Mouse (Mus musculus) midbrain, embryonic 14.5 days (tissue): ENCODE measurements at regions not wholly inside any gene's neighbourhood (a gene's known extent, or its start where the extent isn't known, plus 50 kb on each side); places are given as distances from the start of the nearest gene placed in this dataset.

ENCODE experiments used
- ATAC-seq: fragments of 200-750 bp; cut with Nextera tagmentation; 2 replicates; pipeline ENCODE4 v1.8.0; 2017; ENCODE audit warnings: moderate number of reproducible peaks, moderate library complexity; ENCODE audit not compliant: low FRiP score, low TSS enrichment
- DNase-seq: peaks from one replicate; pipeline ENCODE4 v3.0.0-alpha.2; 2015
- H3K27ac ChIP-seq: fragments of 300-500 bp; sonication (generic); replicated peaks from 2 replicates; pipeline ENCODE4 v1.5.1; 2014; ENCODE audit warnings: mild to moderate bottlenecking, low read depth, low read length, moderate library complexity
- H3K27me3 ChIP-seq: fragments of 300-500 bp; sonication (generic); 2 replicates; pipeline ENCODE4 v1.6.1; 2014; ENCODE audit warnings: low read length, control low read depth, mixed read lengths; ENCODE audit not compliant: control insufficient read depth, insufficient read depth
- H3K36me3 ChIP-seq: fragments of 300-500 bp; sonication (generic); 2 replicates; pipeline ENCODE4 v1.6.1; 2014; ENCODE audit warnings: low read length, control low read depth; ENCODE audit not compliant: control insufficient read depth, insufficient read depth
- H3K4me1 ChIP-seq: fragments of 300-500 bp; sonication (generic); 2 replicates; pipeline ENCODE4 v1.6.1; 2014; ENCODE audit warnings: mild to moderate bottlenecking, antibody characterized with exemption, low read length, control low read depth; ENCODE audit not compliant: control insufficient read depth, insufficient read depth
- H3K4me2 ChIP-seq: fragments of 300-500 bp; sonication (generic); 2 replicates; pipeline ENCODE4 v1.6.1; 2014; ENCODE audit warnings: mild to moderate bottlenecking, low read length, moderate library complexity
- H3K4me3 ChIP-seq: fragments of 300-500 bp; sonication (generic); replicated peaks from 2 replicates; pipeline ENCODE4 v1.5.1; 2014; ENCODE audit warnings: low read depth, low read length
- H3K9ac ChIP-seq: fragments of 300-500 bp; sonication (generic); replicated peaks from 2 replicates; pipeline ENCODE4 v1.6.1; 2014; ENCODE audit warnings: mild to moderate bottlenecking, low read length, moderate library complexity
- H3K9me3 ChIP-seq: fragments of 300-500 bp; sonication (generic); 2 replicates; pipeline ENCODE4 v1.6.1; 2016; ENCODE audit warnings: low read length, control low read depth, mixed read lengths; ENCODE audit not compliant: control insufficient read depth
- WGBS: fragments of 180-500 bp; shearing (Covaris S2); extraction: QIAGEN DNeasy Blood & Tissue Kit; methylation state at CpG from one replicate; pipeline ENCODE4 v1.1.7; 2014; 5-methylcytosine and 5-hydroxymethylcytosine counted together

DNA sequence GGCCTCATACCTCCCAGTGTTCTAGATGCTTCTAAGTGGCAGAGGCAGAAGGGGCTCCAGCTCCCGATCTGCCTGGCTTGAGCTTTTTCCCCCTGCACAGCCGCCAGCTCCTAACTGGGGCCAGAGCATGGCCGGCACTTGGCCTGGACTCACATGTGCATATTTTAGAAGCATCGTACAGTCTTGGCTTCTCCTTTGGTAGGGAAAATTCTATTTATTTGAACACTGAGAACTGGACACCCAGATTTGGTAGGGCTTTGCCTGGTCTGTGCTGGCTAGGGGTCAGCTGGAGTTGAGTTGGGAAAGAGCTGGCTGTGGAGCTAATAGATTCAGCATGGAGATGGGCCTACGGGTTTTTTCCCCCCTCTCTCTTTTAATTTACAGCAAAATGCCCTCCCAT, 282.9 kb upstream of the Auts2 start:
- Histone ChIP-seq H3K36me3 (no peaks in the 10 kb centered on the region), H3K9me3 (0 out of 2 replicates have a peak, but pooled peaks cover 5% of the 10 kb centered on the region), H3K4me1 (no peaks in the 10 kb centered on the region), H3K4me2 (no peak overlapping the region), H3K9ac (no peak overlapping the region), H3K27me3 (no peaks in the 10 kb centered on the region), H3K27ac (no peak overlapping the region), H3K4me3 (no peak overlapping the region)
- DNase-seq (no peak), ATAC-seq (no peak)
- 89% methylated on average over 5 of the region's 5 CpGs for WGBS

DNA sequence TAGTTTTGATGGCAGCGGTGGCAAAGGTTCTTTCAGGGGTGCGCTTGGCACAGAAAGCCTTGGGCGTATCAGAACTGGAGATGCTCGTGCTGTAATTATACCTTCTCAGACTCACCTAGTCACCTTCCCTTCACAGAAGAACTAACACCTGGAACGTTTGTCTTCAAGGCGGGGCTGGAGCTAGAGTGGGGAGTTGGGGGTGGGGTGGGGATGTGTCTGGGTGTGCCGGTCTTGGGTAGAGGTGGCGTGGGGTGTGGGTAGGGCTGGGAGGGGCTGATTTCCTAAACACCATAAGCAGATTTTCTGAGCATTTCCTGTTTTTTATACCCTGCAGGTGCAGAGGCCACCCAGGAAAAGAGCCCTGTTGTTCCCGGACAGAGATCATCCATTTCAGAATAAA, 274.5 kb upstream of the Auts2 start:
- no peaks in the 10 kb centered on the region for H3K36me3 ChIP-seq
- no peak overlapping the region for H3K27ac ChIP-seq
- ATAC-seq: no peak
- no peak for DNase-seq
- H3K9me3 ChIP-seq: no peaks in the 10 kb centered on the region
- H3K4me1 ChIP-seq: no peaks in the 10 kb centered on the region
- 85% methylated on average over 9 of the region's 9 CpGs for WGBS
- H3K27me3 ChIP-seq: no peaks in the 10 kb centered on the region
- no peak overlapping the region for H3K9ac ChIP-seq
- H3K4me3 ChIP-seq: no peak overlapping the region
- no peak overlapping the region for H3K4me2 ChIP-seq

DNA sequence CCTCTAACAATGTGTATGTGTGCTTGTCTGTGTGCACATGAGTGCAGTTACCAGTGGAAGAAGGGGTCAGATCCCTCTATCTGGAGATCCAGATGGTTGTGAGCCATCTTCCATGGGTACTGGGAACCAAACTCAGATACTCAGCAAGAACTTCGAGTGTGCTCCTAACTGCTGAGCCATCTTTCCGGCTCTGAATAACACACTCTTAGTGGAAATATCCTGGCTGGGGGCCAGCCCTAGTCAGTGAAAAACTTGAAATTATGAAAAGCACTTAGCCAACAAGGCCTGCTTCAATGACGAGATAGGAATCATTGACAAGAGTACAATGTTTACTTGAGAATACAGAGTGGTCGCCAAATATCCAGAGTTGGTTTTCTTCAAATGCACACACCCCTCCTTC, 266.0 kb upstream of the Auts2 start:
- ATAC-seq: no peak
- Histone ChIP-seq H3K9me3 (peaks cover 5% of the 10 kb centered on the region; the same call in 1 of the 2 replicates), H3K27ac (no peak overlapping the region), H3K4me3 (no peak overlapping the region), H3K4me2 (no peak overlapping the region), H3K27me3 (no peaks in the 10 kb centered on the region), H3K36me3 (no peaks in the 10 kb centered on the region), H3K9ac (no peak overlapping the region), H3K4me1 (no peaks in the 10 kb centered on the region)
- DNase-seq: no peak
- 90% methylated on average over 4 of the region's 4 CpGs for WGBS

DNA sequence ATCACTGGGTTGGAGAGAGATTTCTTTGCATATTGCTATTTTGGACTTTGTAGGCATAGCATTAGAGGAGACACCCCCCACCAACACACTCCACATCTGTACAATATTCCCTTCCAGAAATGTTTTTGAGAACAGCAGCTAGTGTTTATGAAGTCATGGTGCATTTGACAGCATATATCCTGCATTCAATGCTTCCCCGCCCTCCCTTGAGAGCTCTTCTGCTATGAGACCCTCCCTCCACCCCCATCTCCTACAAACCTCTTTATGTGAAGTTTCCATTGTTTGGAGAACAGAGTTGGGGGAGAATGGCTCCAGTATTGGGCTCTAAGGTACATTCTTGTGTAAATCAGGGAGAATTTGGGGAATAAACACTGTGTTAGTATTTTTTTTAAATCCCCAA, 252.9 kb upstream of the Auts2 start:
- no peaks in the 10 kb centered on the region for H3K4me1 ChIP-seq
- H3K27me3 ChIP-seq: no peaks in the 10 kb centered on the region
- no peaks in the 10 kb centered on the region for H3K36me3 ChIP-seq
- no peak for ATAC-seq
- no peaks in the 10 kb centered on the region for H3K9me3 ChIP-seq
- 76% methylated on average over 1 of the region's 1 CpGs for WGBS
- H3K4me3 ChIP-seq: no peak overlapping the region
- no peak overlapping the region for H3K9ac ChIP-seq
- no peak overlapping the region for H3K4me2 ChIP-seq
- no peak for DNase-seq
- no peak overlapping the region for H3K27ac ChIP-seq

DNA sequence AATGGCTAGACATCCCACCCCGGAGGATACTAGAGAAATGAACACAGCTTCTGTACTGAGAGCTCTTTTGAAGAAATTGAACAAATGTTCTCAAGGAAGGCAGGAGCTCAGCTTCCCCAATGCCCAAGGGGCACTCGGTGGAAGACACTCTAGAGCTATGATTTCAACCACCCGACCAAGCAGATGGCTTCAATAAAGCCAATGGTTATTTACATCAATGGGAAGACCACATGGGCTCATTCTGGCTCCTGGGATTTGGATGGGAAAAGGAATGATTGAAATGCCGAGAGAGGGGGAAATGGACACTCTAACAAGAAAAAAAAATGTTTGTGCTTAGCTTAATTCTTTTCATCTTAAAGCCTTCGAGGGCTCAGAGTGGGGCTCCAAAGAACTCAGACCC, 249.3 kb upstream of the Auts2 start:
- H3K27ac ChIP-seq: no peak overlapping the region
- H3K9me3 ChIP-seq: no peaks in the 10 kb centered on the region
- H3K9ac ChIP-seq: no peak overlapping the region
- no peaks in the 10 kb centered on the region for H3K27me3 ChIP-seq
- no peaks in the 10 kb centered on the region for H3K36me3 ChIP-seq
- H3K4me1 ChIP-seq: no peaks in the 10 kb centered on the region
- ATAC-seq (no peak), DNase-seq (no peak)
- no peak overlapping the region for H3K4me2 ChIP-seq
- H3K4me3 ChIP-seq: no peak overlapping the region
- 81% methylated on average over 5 of the region's 5 CpGs for WGBS

DNA sequence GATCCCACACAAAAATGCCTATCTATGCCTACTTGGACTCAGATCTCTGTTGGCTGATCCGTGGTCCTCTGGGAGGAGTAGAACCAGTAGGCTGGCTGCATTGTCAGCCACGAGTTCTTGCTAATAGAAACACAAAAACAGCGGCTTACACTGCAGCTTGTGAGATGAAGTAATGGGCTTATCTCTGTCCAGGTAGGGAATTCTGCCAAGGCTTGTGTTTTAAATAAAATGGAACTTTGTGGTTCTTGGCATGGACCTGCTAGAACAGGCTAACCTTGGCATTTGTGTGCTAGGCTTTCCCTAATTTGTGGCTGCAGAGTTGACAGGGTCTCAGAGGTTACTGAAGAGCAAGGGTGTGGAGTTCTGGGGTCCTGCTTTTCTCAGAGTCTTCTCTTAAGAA, 242.1 kb upstream of the Auts2 start:
- Histone ChIP-seq H3K4me3 (no peak overlapping the region), H3K36me3 (no peaks in the 10 kb centered on the region), H3K27me3 (no peaks in the 10 kb centered on the region), H3K27ac (no peak overlapping the region), H3K9ac (no peak overlapping the region), H3K9me3 (no peaks in the 10 kb centered on the region), H3K4me2 (no peak overlapping the region), H3K4me1 (no peaks in the 10 kb centered on the region)
- WGBS: 53% methylated on average over 3 of the region's 3 CpGs
- ATAC-seq (no peak), DNase-seq (peak; percentile 30)

DNA sequence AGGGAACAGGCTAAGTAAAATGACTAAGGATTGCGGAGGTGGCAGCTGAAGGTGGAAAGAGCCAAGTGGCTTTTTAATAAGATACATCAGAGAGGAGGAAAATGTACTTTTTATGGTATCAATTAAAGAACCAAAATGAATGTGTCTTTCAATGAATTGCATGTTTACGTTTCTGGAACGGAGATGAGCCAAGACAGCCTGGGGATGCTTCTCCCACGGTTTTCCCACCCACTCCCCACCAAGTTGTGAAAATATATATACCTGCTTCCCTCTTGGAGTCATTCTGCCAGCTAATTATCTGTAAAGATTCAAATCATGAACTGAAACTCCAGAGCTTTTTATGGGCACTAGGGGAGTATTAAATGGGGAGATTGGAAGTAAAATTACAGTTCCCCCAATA, 241.6 kb upstream of the Auts2 start:
- ATAC-seq: no peak
- DNase-seq: no peak
- no peak overlapping the region for H3K4me3 ChIP-seq
- H3K9me3 ChIP-seq: no peaks in the 10 kb centered on the region
- H3K36me3 ChIP-seq: no peaks in the 10 kb centered on the region
- no peaks in the 10 kb centered on the region for H3K27me3 ChIP-seq
- H3K4me2 ChIP-seq: no peak overlapping the region
- H3K9ac ChIP-seq: no peak overlapping the region
- 75% methylated on average over 4 of the region's 4 CpGs for WGBS
- H3K4me1 ChIP-seq: no peaks in the 10 kb centered on the region
- H3K27ac ChIP-seq: no peak overlapping the region

DNA sequence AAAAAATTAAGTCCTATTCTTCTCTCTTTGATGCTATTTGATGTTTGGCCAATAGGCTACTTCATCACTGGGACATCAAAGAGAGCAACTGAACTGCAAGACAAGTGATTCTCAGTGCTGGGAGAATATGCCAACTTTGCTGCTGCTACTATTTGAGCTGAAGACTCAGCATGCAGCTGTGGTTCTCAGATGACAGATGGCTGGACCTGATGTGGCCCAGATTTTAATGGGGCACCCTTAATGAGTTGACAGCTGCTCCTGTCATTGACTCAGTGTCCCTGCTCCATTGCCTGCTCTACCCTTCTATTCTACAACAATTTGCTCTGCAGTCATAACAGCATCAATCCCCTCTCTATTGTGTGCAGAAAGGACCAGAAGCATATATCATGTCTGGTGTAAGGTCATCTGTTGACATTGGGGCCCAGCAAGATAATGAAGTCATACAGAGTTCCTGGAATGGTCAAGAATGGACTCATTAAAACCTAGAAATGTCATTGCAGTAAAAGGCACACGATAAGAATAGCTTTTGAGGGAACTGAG, 231.1 kb upstream of the Auts2 start:
- H3K4me2 ChIP-seq: no peak overlapping the region
- WGBS: 80% methylated on average over 1 of the region's 1 CpGs

DNA sequence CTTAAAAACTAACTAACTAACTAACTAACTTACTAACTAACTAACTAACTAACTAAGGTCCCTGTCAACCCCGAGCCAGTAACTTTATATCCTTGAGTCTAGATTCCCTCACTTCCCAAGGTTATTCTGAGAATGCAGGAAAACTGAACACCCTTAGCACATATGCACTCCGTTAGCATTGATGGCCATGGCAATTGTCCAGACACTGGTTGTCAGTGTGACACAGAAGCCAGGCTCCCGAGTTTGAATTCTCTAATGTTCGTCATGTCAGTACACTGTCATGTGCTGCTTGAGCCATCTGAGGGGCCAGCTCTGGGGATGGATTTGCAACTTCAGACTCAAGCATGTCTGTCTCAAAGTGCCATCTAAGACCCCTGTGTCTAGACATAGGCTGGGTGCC, 217.3 kb upstream of the Auts2 start:
- Histone ChIP-seq H3K4me3 (no peak overlapping the region), H3K9me3 (no peaks in the 10 kb centered on the region), H3K4me1 (no peaks in the 10 kb centered on the region), H3K36me3 (no peaks in the 10 kb centered on the region), H3K9ac (no peak overlapping the region), H3K27ac (no peak overlapping the region), H3K4me2 (no peak overlapping the region), H3K27me3 (no peaks in the 10 kb centered on the region)
- ATAC-seq (no peak), DNase-seq (no peak)
- 83% methylated on average over 4 of the region's 4 CpGs for WGBS

More for the DNA sequence above, 231.1 kb upstream of the Auts2 start:
- DNase-seq: no peak
- Histone ChIP-seq H3K27me3 (no peaks in the 10 kb centered on the region), H3K4me3 (no peak overlapping the region), H3K9ac (no peak overlapping the region), H3K9me3 (no peaks in the 10 kb centered on the region), H3K36me3 (no peaks in the 10 kb centered on the region), H3K27ac (no peak overlapping the region), H3K4me1 (no peaks in the 10 kb centered on the region)
- ATAC-seq: no peak
